Mouse (Mus musculus): ENCODE results near the gene Gnb2. TPM values are rescaled to one million over a fixed set of nuclear protein-coding genes. Genes with fewer than 3 reads are reported as not detected.
A peak's percentile ranks its signal among the peaks of the same experiment; 100 is the strongest.

The Gnb2 gene
- total and polyA plus RNA-seq, 3 experiments, result 548 to 550 TPM; not detected in 1

- H3K27me3 ChIP-seq (ENCODE audit: control insufficient read depth in 1 of 2, insufficient read depth in 2 of 2, low read length in 2 of 2), result no peaks in the 10 kb centered on the region
- no peaks in the 10 kb centered on the region for H3K9me3 ChIP-seq (replicated peaks; ENCODE audit: insufficient read depth, low read length)
- no peaks in the 10 kb centered on the region for H3K79me2 ChIP-seq (ENCODE audit: control insufficient read depth, insufficient read depth, low read length, poor library complexity)
- no peaks in the 10 kb centered on the region for H3K4me1 ChIP-seq (ENCODE audit: control insufficient read depth in 1 of 2, insufficient read depth in 2 of 2, low read length in 2 of 2)
- DNase-seq (ENCODE audit: low read depth, low spot score), result peak; percentile 48
- TF ChIP-seq MYC (IDR thresholded peaks at IDR 0.05; ENCODE audit: low read depth, low read length) (no peak), MYB (IDR thresholded peaks at IDR 0.05; ENCODE audit: low read depth, low read length) (no peak), RCOR1 (IDR thresholded peaks at IDR 0.05; ENCODE audit: low read depth, low read length) (no peak), ZMIZ1 (IDR thresholded peaks at IDR 0.05; ENCODE audit: low read depth, low read length) (no peak), NRF1 (IDR thresholded peaks at IDR 0.05; ENCODE audit: insufficient read depth, low read depth, low read length, poor library complexity, severe bottlenecking) (no peak), MAFK (IDR thresholded peaks at IDR 0.05; ENCODE audit: borderline replicate concordance, low read depth, low read length) (no peak), SMC3 (IDR thresholded peaks at IDR 0.05; ENCODE audit: low read depth, low read length) (no peak), POLR2AphosphoS5 (IDR thresholded peaks at IDR 0.05; ENCODE audit: borderline replicate concordance, low read depth, low read length) (no peak)
- no peak overlapping the region for H3K27ac ChIP-seq (ENCODE audit: control insufficient read depth, low read depth, low read length)
- H3K9ac ChIP-seq (ENCODE audit: control insufficient read depth, low read depth, low read length, poor library complexity, severe bottlenecking), result no peak overlapping the region
- no peaks in the 10 kb centered on the region for H3K36me3 ChIP-seq (ENCODE audit: control insufficient read depth in 1 of 2, insufficient read depth in 2 of 2, low read length in 2 of 2)
- H3K4me3 ChIP-seq (ENCODE audit: control insufficient read depth in 1 of 2, insufficient read depth in 1 of 2, low read depth in 2 of 2, low read length in 2 of 2), result no peak overlapping the region
These were observed 8.6 kb upstream of the Gnb2 start for GRCm38 (mm10) chr5:137541768-137542540.

- no peak for TF ChIP-seq E2F4 (IDR thresholded peaks at IDR 0.05; ENCODE audit: borderline replicate concordance, low read depth, low read length)
- TF ChIP-seq MXI1 (IDR thresholded peaks at IDR 0.05; ENCODE audit: low read depth, low read length), result no peak
- TF ChIP-seq RAD21 (IDR thresholded peaks at IDR 0.05; ENCODE audit: low read depth, low read length), result no peak
- TF ChIP-seq USF1 (IDR thresholded peaks at IDR 0.05; ENCODE audit: low read depth, low read length), result no peak
- no peak for TF ChIP-seq TCF12 (IDR thresholded peaks at IDR 0.05; ENCODE audit: low read depth, low read length)
- TF ChIP-seq GATA1 (IDR thresholded peaks at IDR 0.05; ENCODE audit: low read depth, low read length), result no peak
- TF ChIP-seq MAX (IDR thresholded peaks at IDR 0.05; ENCODE audit: low read length), result no peak
- no peak for TF ChIP-seq ZC3H11A (IDR thresholded peaks at IDR 0.05; ENCODE audit: low read depth, low read length)
- TF ChIP-seq SMC3 (IDR thresholded peaks at IDR 0.05; ENCODE audit: low read depth, low read length), result no peak
- TF ChIP-seq MYC (IDR thresholded peaks at IDR 0.05; ENCODE audit: low read depth, low read length), result no peak
- no peak for TF ChIP-seq POLR2AphosphoS2 (IDR thresholded peaks at IDR 0.05; ENCODE audit: low read length)
- no peak for TF ChIP-seq JUND (IDR thresholded peaks at IDR 0.05; ENCODE audit: low read depth, low read length)
- TF ChIP-seq TAL1 (IDR thresholded peaks at IDR 0.05; ENCODE audit: low read length), result no peak
- no peak for TF ChIP-seq POLR2A (IDR thresholded peaks at IDR 0.05; ENCODE audit: control insufficient read depth in 1 of 2, insufficient read depth in 1 of 2, low read depth in 1 of 2, low read length in 2 of 2, poor library complexity in 1 of 2)
- TF ChIP-seq HCFC1 (IDR thresholded peaks at IDR 0.05; ENCODE audit: low read depth, low read length), result no peak
- TF ChIP-seq GABPA (IDR thresholded peaks at IDR 0.05; ENCODE audit: low read depth, low read length), result no peak
- TF ChIP-seq CHD2 (IDR thresholded peaks at IDR 0.05; ENCODE audit: low read length), result no peak
- TF ChIP-seq CTCF (IDR thresholded peaks at IDR 0.05 in 2 of 3, conservative IDR thresholded peaks at IDR 0.05 in 1 of 3; ENCODE audit: control insufficient read depth in 1 of 3, insufficient read depth in 1 of 3, low read depth in 2 of 3, low read length in 3 of 3, poor library complexity in 1 of 3, severe bottlenecking in 1 of 3), result no peak
- H3K36me3 ChIP-seq (ENCODE audit: control insufficient read depth in 1 of 2, insufficient read depth in 2 of 2, low read length in 2 of 2), result no peaks in the 10 kb centered on the region
- H3K27me3 ChIP-seq (ENCODE audit: control insufficient read depth in 1 of 2, insufficient read depth in 2 of 2, low read length in 2 of 2), result no peaks in the 10 kb centered on the region
- no peaks in the 10 kb centered on the region for H3K9me3 ChIP-seq (replicated peaks; ENCODE audit: insufficient read depth, low read length)
- no peak for DNase-seq (ENCODE audit: low read depth, low spot score)
- no peak overlapping the region for H3K9ac ChIP-seq (ENCODE audit: control insufficient read depth, low read depth, low read length, poor library complexity, severe bottlenecking)
- no peaks in the 10 kb centered on the region for H3K4me1 ChIP-seq (ENCODE audit: control insufficient read depth in 1 of 2, insufficient read depth in 2 of 2, low read length in 2 of 2)
- H3K79me2 ChIP-seq (ENCODE audit: control insufficient read depth, insufficient read depth, low read length, poor library complexity), result no peaks in the 10 kb centered on the region
- H3K4me3 ChIP-seq (ENCODE audit: control insufficient read depth in 1 of 2, insufficient read depth in 1 of 2, low read depth in 2 of 2, low read length in 2 of 2), result no peak overlapping the region
- no peak overlapping the region for H3K27ac ChIP-seq (ENCODE audit: control insufficient read depth, low read depth, low read length)
These were observed 7.7 kb upstream of the Gnb2 start for GRCm38 (mm10) chr5:137540991-137541390.
